Mouse (Mus musculus): ENCODE results near the gene Tspan3.

Tspan3 gene

DNA sequence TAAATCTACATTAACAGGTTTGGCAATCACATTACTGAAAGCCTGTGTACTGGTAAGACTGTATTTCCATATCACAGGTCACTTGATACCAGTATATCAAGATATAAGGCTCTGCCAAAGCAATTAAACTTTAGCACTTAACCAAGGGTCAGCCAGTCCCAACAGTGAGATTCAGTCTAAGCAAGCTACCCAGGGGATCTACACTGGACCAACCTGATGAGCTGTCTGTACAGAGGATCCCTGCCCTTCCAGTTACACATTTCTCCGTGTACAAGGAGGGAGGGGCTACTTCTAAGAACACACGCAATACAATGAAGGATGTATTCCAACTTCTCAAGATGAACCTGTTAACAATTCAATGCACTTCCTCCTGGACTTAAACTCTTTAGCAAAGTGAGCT lies 7.2 kb downstream of the Tspan3 start:
- no peak for DNase-seq (ENCODE audit: low spot score in 2 of 2)

- DNase-seq (ENCODE audit: low spot score in 2 of 2) = no peak
Observed at GRCm38 (mm10) chr9:56154572-56154971, 10.7 kb downstream of the Tspan3 start.

- DNase-seq (ENCODE audit: low spot score in 2 of 2) = no peak
Observed at GRCm38 (mm10) chr9:56152482-56153007, 12.7 kb downstream of the Tspan3 start.

GRCm38 (mm10) chr9:56151745-56152481 lies 13.4 kb downstream of the Tspan3 start:
- DNase-seq (ENCODE audit: low spot score in 2 of 2) = no peak

DNA sequence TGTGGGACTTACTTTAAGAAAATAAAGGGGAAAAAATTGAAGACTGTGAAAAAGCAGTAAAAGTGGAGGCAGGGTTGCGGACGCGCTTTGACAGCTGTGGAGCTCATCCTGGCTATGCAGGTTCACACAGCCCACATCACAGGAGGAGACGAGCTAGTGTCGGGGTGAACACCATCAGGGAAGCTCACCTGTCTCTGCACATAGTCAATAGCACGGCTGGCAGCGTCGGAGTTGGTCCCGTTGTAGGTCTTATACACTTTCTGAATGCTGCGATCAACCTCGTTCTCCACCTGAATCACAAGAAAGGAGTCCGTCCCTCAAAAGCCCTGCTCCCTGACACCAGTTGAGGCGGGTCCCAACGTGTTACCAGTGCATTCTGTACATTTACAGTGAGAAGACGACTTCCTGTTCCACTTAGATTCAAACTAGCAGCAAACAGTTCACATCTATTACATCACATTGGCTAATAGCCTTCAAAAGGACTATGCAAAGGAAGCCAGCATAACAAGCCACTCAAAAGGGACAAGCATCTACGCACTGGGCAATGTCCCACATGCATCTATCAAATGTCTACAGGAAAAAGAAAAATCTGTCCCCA lies 18.9 kb downstream of the Tspan3 start:
- no peak for DNase-seq (ENCODE audit: low spot score in 2 of 2)

DNA sequence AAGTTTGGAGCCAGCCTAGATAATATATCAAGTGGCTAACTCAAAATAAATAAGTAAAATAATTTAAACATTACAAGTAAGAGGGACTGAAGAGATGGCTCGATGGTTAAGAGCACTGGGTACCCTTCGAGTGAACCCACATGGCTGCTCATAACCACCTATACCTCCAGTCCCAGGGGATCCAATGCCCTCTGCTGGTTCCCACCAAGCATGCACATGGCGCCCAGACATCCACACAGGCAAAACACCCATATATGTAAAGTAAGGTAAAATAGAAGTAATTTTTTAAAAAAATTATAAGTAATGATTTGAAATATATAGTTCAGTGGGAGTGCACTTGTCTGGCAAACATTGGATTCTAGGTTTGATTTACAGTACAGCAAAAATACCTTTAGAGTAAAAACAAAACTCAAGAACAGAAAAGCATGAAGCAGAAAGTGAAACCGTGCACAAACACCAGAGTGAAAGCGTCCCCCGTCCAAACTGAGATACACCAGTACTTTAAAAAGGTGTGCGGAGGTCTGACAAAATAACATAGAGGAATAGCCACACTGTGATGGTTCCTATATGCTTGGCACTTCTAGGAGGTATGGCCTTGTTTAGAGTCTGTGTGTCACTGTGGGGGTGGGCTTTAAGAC lies 20.8 kb downstream of the Tspan3 start:
- no peak for DNase-seq (ENCODE audit: low spot score in 2 of 2)

- DNase-seq (ENCODE audit: low spot score in 2 of 2) = no peak
Observed at GRCm38 (mm10) chr9:56141776-56142175, 23.5 kb downstream of the Tspan3 start.

DNA sequence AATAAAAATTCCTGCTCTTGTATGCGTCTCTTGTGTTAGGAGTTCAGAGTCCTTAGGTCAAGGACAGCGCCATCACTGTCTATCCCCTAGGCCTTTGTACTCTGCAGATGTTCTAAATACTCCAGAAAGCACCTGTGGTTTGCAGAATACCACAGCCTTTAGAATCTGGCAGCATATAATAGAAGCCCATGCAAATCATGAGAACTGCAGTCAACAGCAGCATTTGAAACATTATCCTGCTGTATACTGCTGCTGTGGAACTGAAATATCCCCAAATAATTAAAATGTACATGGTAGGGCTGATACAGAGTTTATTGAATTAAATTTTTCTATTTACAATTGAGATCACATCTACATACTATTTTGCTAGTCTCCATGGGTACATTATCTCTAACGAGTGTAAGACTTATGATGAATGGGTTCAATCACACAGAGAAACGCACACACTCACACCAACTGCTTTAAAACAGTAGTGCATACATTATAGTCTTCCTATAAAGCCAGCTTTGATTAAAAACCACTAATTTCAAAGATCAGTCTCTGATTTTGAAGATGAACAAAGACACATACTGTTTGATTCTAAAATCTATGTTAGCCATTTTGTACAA lies 29.6 kb downstream of the Tspan3 start:
- DNase-seq (ENCODE audit: low spot score in 2 of 2) = no peak

DNA sequence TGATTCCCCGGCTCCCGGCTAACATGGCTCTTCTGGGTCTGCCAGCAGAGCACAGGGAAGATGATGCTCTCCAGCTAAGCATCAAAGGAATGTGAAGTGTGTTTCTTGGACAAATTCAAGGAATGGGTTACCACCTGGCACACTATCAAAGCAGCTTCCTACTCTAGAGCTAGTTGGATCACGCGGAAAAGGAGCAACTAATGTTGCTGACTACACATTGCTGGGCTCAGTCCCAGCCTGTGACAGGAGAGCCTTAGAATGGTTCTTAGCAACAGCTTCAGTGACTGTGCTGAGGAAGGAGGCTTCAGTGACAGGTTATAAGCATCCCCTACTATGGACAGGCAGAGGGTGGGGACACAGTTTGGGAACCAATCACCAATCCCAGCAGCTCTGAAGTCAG lies 30.7 kb downstream of the Tspan3 start:
- DNase-seq (ENCODE audit: low spot score in 2 of 2) = no peak

DNA sequence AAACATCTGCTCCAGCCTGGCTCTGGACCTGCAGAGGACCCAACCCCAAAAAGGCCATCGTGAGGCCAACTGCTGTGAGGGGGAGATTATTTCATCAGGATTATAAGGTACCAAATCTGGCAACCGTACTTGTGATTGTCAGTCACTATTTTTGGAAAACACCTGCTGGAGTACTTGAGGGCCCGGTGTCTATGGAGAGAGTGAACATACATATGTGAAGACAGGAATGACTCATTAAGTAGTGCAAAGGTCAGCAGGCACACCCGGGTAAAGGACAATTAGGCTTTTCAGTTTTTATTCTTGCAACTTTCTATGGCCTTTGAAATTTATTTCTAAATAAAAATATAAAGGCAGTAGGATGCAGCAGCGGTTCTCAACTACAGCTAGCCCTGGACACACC lies 31.3 kb downstream of the Tspan3 start:
- no peak for DNase-seq (ENCODE audit: low spot score in 2 of 2)

GRCm38 (mm10) chr9:56131813-56132525 lies 33.3 kb downstream of the Tspan3 start:
- no peak for DNase-seq (ENCODE audit: low spot score in 2 of 2)

GRCm38 (mm10) chr9:56130536-56130935 lies 34.7 kb downstream of the Tspan3 start:
- DNase-seq (ENCODE audit: low spot score in 2 of 2) = no peak

DNA sequence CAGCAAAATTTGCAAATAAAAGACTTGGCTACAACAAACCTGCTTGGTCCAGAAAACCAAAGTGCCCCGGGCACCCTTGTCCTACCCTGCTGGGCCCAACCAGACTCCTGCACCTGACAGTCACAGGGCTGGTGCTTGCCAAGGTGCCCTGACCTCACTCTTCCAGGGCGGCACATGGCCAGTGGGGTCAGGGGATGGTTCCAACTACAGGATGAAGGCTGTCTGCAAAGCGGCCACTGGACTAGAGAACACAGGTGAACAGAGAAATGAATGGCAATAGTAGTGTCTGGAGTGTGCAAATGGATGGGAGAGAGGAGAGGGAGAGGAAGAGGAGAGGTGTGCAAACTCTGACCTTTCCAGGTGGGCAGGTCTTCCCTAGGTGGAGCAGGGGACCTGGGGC lies 35.3 kb downstream of the Tspan3 start:
- DNase-seq (ENCODE audit: low spot score in 2 of 2) = no peak

DNA sequence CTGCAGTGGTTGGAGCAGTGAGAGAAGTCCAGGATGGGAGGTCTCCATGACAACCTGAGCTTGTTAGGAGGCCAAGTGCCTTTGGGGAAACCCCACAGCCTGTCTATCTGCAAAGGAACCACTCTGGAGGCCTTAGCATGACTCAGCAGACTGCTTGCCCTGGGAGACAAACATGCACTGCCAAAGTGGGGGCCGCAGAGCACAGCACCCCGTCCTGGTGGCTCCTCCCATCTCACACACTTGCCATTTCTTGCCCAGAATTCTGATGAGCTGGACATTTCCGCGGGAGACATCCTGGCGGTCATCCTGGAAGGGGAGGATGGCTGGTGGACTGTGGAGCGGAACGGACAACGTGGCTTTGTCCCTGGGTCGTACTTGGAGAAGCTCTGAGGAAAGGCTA lies 36.9 kb downstream of the Tspan3 start:
- DNase-seq (ENCODE audit: low spot score in 2 of 2) = no peak

DNA sequence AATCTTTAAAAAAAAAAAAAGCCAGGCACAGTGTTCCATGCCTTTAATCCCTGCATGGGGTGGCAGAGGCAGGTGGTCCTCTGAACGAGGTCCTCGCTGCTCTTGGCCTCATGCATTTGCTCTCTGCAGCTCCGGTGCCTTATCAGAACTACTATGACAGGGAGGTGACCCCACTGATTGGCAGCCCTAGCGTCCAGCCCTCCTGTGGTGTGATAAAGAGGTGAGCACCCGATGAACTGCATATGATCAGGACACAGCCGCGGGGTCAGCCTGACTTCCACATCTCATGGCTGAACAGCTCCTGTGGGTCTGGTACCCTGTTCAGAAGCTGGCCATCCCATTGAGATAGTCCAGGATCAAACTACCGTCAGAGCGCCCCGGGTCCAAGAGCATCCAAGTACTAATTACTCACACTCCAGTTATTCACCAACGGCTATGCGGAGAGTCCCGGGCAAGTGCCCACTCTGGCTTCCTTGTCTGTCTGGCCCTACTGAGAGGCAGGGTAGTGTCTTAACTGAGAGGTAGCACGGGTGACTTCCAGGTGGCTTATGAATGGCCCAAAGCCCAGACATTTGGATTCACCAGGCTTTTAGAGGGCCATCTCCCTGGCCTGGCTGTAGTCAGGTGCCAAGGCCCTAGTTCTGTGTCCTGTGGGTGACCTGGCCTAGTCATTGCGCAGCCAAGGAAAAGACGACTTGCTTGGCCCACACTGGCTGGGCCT lies 38.7 kb downstream of the Tspan3 start:
- DNase-seq (ENCODE audit: low spot score in 2 of 2) = no peak

GRCm38 (mm10) chr9:56124561-56124960 lies 40.7 kb downstream of the Tspan3 start:
- DNase-seq (ENCODE audit: low spot score in 2 of 2) = no peak

GRCm38 (mm10) chr9:56123613-56124012 lies 41.7 kb downstream of the Tspan3 start:
- no peak for DNase-seq (ENCODE audit: low spot score in 2 of 2)

DNA sequence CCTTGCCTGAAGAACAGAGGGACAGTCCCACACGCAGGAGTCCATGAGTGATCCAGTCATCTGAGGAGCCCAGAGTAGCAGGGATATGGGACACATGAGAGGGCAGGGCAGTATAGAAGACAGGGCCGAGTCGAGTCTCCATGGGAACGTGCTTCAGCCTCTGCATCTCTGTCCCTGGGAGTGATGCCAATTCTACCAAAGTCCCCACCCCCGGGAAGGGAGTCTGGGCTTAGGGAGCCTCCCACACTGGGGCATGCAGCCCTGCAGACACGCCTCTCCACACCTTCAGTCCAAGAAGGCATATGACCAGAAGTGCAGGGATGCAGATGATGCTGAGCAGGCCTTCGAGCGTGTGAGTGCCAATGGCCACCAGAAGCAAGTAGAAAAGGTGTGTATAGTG lies 42.3 kb downstream of the Tspan3 start:
- no peak for DNase-seq (ENCODE audit: low spot score in 2 of 2)

DNA sequence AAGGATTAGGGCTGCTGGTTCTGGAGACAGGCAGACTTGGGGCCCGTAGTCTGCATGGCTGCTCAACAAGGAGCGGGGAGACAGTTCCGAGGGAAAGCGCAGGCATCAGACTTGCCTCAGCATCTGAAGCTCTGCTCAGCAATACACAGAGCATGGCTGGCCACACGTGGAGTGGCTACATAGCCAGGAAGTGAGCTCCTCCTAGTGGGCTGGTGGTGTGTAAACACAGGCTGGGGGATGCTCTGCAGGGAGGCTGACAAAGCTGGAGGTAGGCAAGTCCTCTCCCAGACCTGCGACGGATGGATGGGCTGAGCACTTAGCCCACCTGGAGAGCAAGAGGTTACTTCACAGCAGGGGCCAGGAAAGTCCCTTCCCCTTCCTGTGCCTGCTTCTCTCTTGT lies 44.2 kb downstream of the Tspan3 start:
- DNase-seq (ENCODE audit: low spot score in 2 of 2) = peak in 1 of 2 experiments; percentile 25

GRCm38 (mm10) chr9:56119651-56120050 lies 45.6 kb downstream of the Tspan3 start:
- DNase-seq (ENCODE audit: low spot score in 2 of 2) = no peak

GRCm38 (mm10) chr9:56118582-56118981 lies 46.7 kb downstream of the Tspan3 start:
- peak; percentile 44 to 66 for DNase-seq (ENCODE audit: low spot score in 2 of 2)
